Mouse (Mus musculus): ENCODE data around the gene Ovol1.

Ovol1 gene

GRCm38 (mm10) chr19:5568470-5569140, 8.2 kb upstream of the Ovol1 start:
- peak; percentile 84 for DNase-seq

- DNase-seq = peak; percentile 93
Observed at GRCm38 (mm10) chr19:5567534-5568469, 7.4 kb upstream of the Ovol1 start, which contains the start of gene Ap5b1. Ap5b1 (plus strand) TSS chr19:5568025.

GRCm38 (mm10) chr19:5567180-5567533, 6.7 kb upstream of the Ovol1 start:
- no peak for DNase-seq

GRCm38 (mm10) chr19:5566316-5566715, 5.9 kb upstream of the Ovol1 start:
- peak; percentile 8 for DNase-seq

GRCm38 (mm10) chr19:5562776-5563175, 2.3 kb upstream of the Ovol1 start:
- no peak for DNase-seq

- no peak for DNase-seq
Observed at GRCm38 (mm10) chr19:5561886-5562285, 1.4 kb upstream of the Ovol1 start.

- no peak for DNase-seq
Observed at GRCm38 (mm10) chr19:5561252-5561790, 875 bp upstream of the Ovol1 start.

- no peak for DNase-seq
Observed at GRCm38 (mm10) chr19:5559631-5560456, 602 bp downstream of the Ovol1 start.

- DNase-seq = no peak
Observed at GRCm38 (mm10) chr19:5559229-5559628, 1.2 kb downstream of the Ovol1 start.

GRCm38 (mm10) chr19:5558770-5559169, 1.7 kb downstream of the Ovol1 start:
- DNase-seq = no peak

- DNase-seq = no peak
Observed at GRCm38 (mm10) chr19:5558169-5558568, 2.3 kb downstream of the Ovol1 start.

GRCm38 (mm10) chr19:5554212-5554611, 6.2 kb downstream of the Ovol1 start:
- no peak for DNase-seq

- no peak for DNase-seq
Observed at GRCm38 (mm10) chr19:5553802-5554201, 6.6 kb downstream of the Ovol1 start.

- no peak for DNase-seq
Observed at GRCm38 (mm10) chr19:5547471-5548056, 12.9 kb downstream of the Ovol1 start.

GRCm38 (mm10) chr19:5544031-5544430, 16.4 kb downstream of the Ovol1 start:
- DNase-seq = no peak

- no peak for DNase-seq
Observed at GRCm38 (mm10) chr19:5543362-5543761, 17.1 kb downstream of the Ovol1 start.

- no peak for DNase-seq
Observed at GRCm38 (mm10) chr19:5538786-5539185, 21.7 kb downstream of the Ovol1 start.

GRCm38 (mm10) chr19:5532520-5532919, 27.9 kb downstream of the Ovol1 start:
- peak; percentile 15 for DNase-seq

- no peak for DNase-seq
Observed at GRCm38 (mm10) chr19:5530138-5530524, 30.3 kb downstream of the Ovol1 start.

- peak; percentile 95 for DNase-seq
Observed at GRCm38 (mm10) chr19:5529325-5530137, 30.9 kb downstream of the Ovol1 start.

- DNase-seq = no peak
Observed at GRCm38 (mm10) chr19:5525204-5525603, 35.2 kb downstream of the Ovol1 start.

GRCm38 (mm10) chr19:5518721-5519120, 41.7 kb downstream of the Ovol1 start:
- no peak for DNase-seq

Data from thymus, postnatal 14 days (tissue).